Mouse (Mus musculus) bone marrow macrophage, adult 2 months (primary cell): ENCODE measurements around the gene Teddm1a.

ENCODE experiments used
- CTCF ChIP-seq: IDR thresholded peaks from 2 replicates; pipeline ENCODE4 v1.5.1; 2012; ENCODE audit warnings: low read depth, mild to moderate bottlenecking, low read length, moderate library complexity
- POLR2A ChIP-seq: IDR thresholded peaks from 2 replicates; pipeline ENCODE4 v1.6.1; 2012; ENCODE audit warnings: mild to moderate bottlenecking, low read depth, low read length, borderline replicate concordance

DNA sequence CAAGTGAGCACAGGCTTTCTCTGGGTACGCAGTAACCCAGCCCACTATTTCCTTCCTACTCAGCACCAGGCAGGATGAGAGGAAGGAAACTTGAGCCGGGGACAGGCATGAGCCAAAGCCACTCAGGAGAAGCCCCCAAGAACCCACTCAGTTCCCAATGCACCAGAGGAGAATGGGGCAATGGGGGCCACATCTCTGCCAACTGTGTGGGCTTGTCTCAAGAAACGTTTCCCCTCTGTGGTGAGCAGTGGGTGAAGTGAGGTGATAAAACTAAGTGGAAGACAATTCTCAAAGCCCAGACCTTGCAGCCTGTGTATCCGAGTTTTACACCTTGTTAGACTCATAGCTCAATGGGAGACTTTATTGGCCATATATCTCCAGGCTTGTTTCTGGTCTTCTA lies at the start of gene Teddm1a:
- TF ChIP-seq CTCF (no peak), POLR2A (no peak)
